Mouse (Mus musculus) forebrain, embryonic 11.5 days (tissue): ENCODE measurements around the gene Tcaf3. TPM values are rescaled to one million over a fixed set of nuclear protein-coding genes. Genes with fewer than 3 reads are reported as not detected.

ENCODE experiments used
- ATAC-seq: fragments of 200-750 bp; cut with Nextera tagmentation; replicated peaks from 2 replicates; pipeline ENCODE4 v1.8.0; 2017; ENCODE audit warnings: moderate TSS enrichment; ENCODE audit not compliant: low FRiP score
- DNase-seq: peaks from one replicate; pipeline ENCODE4 v3.0.0-alpha.2; 2017; ENCODE audit warnings: low spot score
- H3K27ac ChIP-seq: fragments of 300-500 bp; sonication (generic); 2 replicates; pipeline ENCODE4 v1.5.1; 2014; ENCODE audit warnings: low read depth, low read length
- H3K27me3 ChIP-seq: fragments of 300-500 bp; sonication (generic); 2 replicates; pipeline ENCODE4 v1.6.1; 2014; ENCODE audit warnings: mild to moderate bottlenecking, low read length, mixed read lengths; ENCODE audit not compliant: control insufficient read depth, insufficient read depth
- H3K36me3 ChIP-seq: fragments of 300-500 bp; sonication (generic); 2 replicates; pipeline ENCODE4 v1.6.1; 2014; ENCODE audit warnings: mild to moderate bottlenecking, low read length, moderate library complexity, mixed read lengths; ENCODE audit not compliant: control insufficient read depth, insufficient read depth
- H3K4me1 ChIP-seq: fragments of 300-500 bp; sonication (generic); replicated peaks from 2 replicates; pipeline ENCODE4 v1.6.1; 2014; ENCODE audit warnings: low read length, mixed read lengths; ENCODE audit not compliant: control insufficient read depth, insufficient read depth
- H3K4me2 ChIP-seq: fragments of 300-500 bp; sonication (generic); 2 replicates; pipeline ENCODE4 v1.6.1; 2014; ENCODE audit warnings: low read depth, mild to moderate bottlenecking, low read length, moderate library complexity, mixed read lengths; ENCODE audit not compliant: severe bottlenecking
- H3K4me3 ChIP-seq: fragments of 300-500 bp; sonication (generic); 2 replicates; pipeline ENCODE4 v1.5.1; 2014; ENCODE audit warnings: low read depth, low read length
- H3K9ac ChIP-seq: fragments of 300-500 bp; sonication (generic); 2 replicates; pipeline ENCODE4 v1.6.1; 2014; ENCODE audit warnings: low read length
- H3K9me3 ChIP-seq: fragments of 300-500 bp; sonication (generic); 2 replicates; pipeline ENCODE4 v1.6.1; 2016; ENCODE audit warnings: low read length, mixed read lengths; ENCODE audit not compliant: control insufficient read depth
- WGBS: fragments of 180-500 bp; shearing (Covaris S2); extraction: QIAGEN DNeasy Blood & Tissue Kit; methylation state at CpG from one replicate; pipeline ENCODE4 v1.1.7; 2014; 5-methylcytosine and 5-hydroxymethylcytosine counted together
- polyA plus RNA-seq: library from polyadenylated mRNA; unstranded; fragments of >200 nt; fragmentation: Nextera tagmentation; extraction: Ambion mirVana; gene quantifications from 2 replicates; pipeline ENCODE4 v1.2.1, GENCODE M21; 2014

The Tcaf3 gene
- polyA plus RNA-seq, 1 experiment from 2014 or later, result not detected

DNA sequence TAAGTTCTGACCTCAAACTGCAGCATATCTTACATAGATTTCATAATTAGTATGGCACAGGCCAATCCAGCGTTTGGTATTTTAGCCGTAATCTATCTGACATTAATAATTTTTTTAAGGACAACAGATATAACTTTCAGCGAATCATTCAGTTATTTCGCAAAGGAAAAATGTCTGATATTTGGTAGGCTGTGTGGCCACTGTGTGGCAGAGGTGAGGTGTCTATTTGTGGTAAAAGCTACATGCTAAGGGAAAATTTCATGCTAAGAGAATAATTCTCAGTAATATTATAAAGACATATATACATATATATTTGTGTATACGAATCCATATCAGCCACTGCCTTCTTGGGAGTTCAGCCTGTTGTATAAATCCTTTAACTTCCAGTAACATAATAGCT is 10.9 kb downstream of the Tcaf3 start:
- H3K27ac ChIP-seq, result no peak overlapping the region
- no peak overlapping the region for H3K9ac ChIP-seq
- 84% methylated on average over 5 of the region's 5 CpGs for WGBS
- no peaks in the 10 kb centered on the region for H3K9me3 ChIP-seq
- H3K4me2 ChIP-seq, result no peak overlapping the region
- H3K36me3 ChIP-seq, result no peaks in the 10 kb centered on the region
- DNase-seq, result no peak
- H3K4me3 ChIP-seq, result no peak overlapping the region
- no peak for ATAC-seq
- no peaks in the 10 kb centered on the region for H3K27me3 ChIP-seq
- H3K4me1 ChIP-seq, result no peaks in the 10 kb centered on the region

- DNase-seq (peak; percentile 76), ATAC-seq (peak; percentile 44; the same call in 1 of the 2 replicates)
- Histone ChIP-seq H3K4me1 (no peaks in the 10 kb centered on the region), H3K9ac (no peak overlapping the region), H3K27me3 (no peaks in the 10 kb centered on the region), H3K36me3 (no peaks in the 10 kb centered on the region), H3K27ac (no peak overlapping the region), H3K9me3 (no peaks in the 10 kb centered on the region), H3K4me2 (no peak overlapping the region), H3K4me3 (no peak overlapping the region)
- WGBS, result 0% methylated on average over 7 of the region's 7 CpGs
These were observed 14.0 kb downstream of the Tcaf3 start for GRCm38 (mm10) chr6:42583488-42583872.

- ATAC-seq (no peak), DNase-seq (no peak)
- 66% methylated on average over 9 of the region's 9 CpGs for whole genome bisulfite sequencing
These were observed 14.6 kb downstream of the Tcaf3 start for GRCm38 (mm10) chr6:42582741-42583487.

DNA sequence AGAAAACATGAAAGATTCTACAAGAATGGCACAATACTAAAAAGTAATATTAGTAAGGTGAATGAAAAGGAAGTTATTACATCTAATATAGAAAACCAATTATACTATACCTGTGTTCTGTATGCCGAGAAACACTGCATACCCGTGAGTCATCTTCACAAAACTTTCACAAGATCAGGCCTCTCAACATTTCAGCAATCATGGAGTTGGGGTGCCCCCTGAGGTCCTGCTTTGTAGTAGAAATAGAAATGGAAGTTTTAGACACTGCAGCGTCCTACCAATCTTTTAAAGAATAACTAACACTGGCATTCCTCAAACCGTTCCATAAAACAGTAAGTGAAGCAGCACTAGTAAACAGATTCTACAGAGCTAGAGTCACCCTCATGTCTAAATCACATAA is 18.8 kb downstream of the Tcaf3 start:
- ATAC-seq, result no peak
- WGBS, result 89% methylated on average over 4 of the region's 4 CpGs
- no peak overlapping the region for H3K27ac ChIP-seq
- no peaks in the 10 kb centered on the region for H3K9me3 ChIP-seq
- no peak for DNase-seq
- no peak overlapping the region for H3K4me3 ChIP-seq
- no peak overlapping the region for H3K4me2 ChIP-seq
- no peaks in the 10 kb centered on the region for H3K4me1 ChIP-seq
- H3K27me3 ChIP-seq, result no peaks in the 10 kb centered on the region
- no peak overlapping the region for H3K9ac ChIP-seq
- H3K36me3 ChIP-seq, result no peaks in the 10 kb centered on the region

More at GRCm38 (mm10) chr6:42582741-42583487, 14.6 kb downstream of the Tcaf3 start:
- Histone ChIP-seq H3K36me3 (no peaks in the 10 kb centered on the region), H3K27ac (no peak overlapping the region), H3K9ac (no peak overlapping the region), H3K9me3 (no peaks in the 10 kb centered on the region), H3K4me2 (no peak overlapping the region), H3K4me3 (no peak overlapping the region), H3K27me3 (no peaks in the 10 kb centered on the region), H3K4me1 (no peaks in the 10 kb centered on the region)

DNA sequence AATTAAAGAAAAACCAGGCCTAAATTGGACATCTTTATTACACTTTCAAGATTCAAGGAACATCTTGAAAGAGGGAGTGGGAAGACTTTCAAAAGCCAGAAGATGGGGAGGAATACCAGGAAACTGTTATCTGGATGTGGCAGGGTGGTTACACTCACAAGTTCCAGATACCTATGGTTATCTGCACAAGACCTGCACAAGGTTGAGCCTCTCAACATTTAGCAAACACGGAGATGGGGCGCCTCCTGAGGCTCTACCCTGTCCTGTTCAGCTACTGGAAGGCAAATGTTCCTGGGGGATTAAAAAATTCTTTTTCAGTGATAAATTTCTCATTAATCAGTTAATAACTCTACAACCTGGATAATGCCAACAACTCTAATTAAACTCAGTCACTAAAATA is 20.1 kb downstream of the Tcaf3 start:
- no peak overlapping the region for H3K9ac ChIP-seq
- DNase-seq, result no peak
- H3K4me3 ChIP-seq, result no peak overlapping the region
- 97% methylated on average over 2 of the region's 2 CpGs for WGBS
- no peaks in the 10 kb centered on the region for H3K4me1 ChIP-seq
- no peak overlapping the region for H3K4me2 ChIP-seq
- no peak overlapping the region for H3K27ac ChIP-seq
- no peaks in the 10 kb centered on the region for H3K27me3 ChIP-seq
- H3K9me3 ChIP-seq, result no peaks in the 10 kb centered on the region
- ATAC-seq, result no peak
- H3K36me3 ChIP-seq, result no peaks in the 10 kb centered on the region

DNA sequence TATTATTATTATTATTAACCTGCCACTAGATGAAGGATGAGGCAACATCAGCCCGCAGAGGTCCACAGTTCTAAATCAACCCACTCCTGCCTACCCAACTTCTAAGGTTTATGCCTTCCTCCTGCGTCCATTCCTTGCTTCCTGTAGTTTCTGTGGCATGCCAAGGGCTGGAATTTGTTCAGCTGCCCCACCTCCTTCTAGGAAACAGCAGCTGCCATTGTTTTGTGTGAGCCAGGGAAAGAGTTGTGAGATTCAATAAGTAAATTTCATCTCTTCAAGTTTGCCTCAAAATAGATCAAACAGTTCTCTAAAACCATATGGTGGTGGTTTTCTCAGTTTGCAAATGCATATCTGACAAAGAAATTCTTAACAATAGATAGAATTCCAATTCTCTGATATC is 29.3 kb downstream of the Tcaf3 start:
- DNase-seq, result no peak
- H3K9me3 ChIP-seq, result no peaks in the 10 kb centered on the region
- H3K27ac ChIP-seq, result no peak overlapping the region
- H3K4me3 ChIP-seq, result no peak overlapping the region
- no peaks in the 10 kb centered on the region for H3K27me3 ChIP-seq
- H3K4me1 ChIP-seq, result no peaks in the 10 kb centered on the region
- H3K4me2 ChIP-seq, result no peak overlapping the region
- H3K9ac ChIP-seq, result no peak overlapping the region
- 73% methylated on average over 2 of the region's 2 CpGs for WGBS
- H3K36me3 ChIP-seq, result no peaks in the 10 kb centered on the region
- ATAC-seq, result no peak

- no peak overlapping the region for H3K4me2 ChIP-seq
- 86% methylated on average over 2 of the region's 2 CpGs for WGBS
- DNase-seq (no peak), ATAC-seq (no peak)
- no peak overlapping the region for H3K27ac ChIP-seq
- no peaks in the 10 kb centered on the region for H3K4me1 ChIP-seq
- no peaks in the 10 kb centered on the region for H3K9me3 ChIP-seq
- no peaks in the 10 kb centered on the region for H3K27me3 ChIP-seq
- no peak overlapping the region for H3K4me3 ChIP-seq
- H3K36me3 ChIP-seq, result no peaks in the 10 kb centered on the region
- H3K9ac ChIP-seq, result no peak overlapping the region
These were observed 31.4 kb downstream of the Tcaf3 start for GRCm38 (mm10) chr6:42566076-42566598.

GRCm38 (mm10) chr6:42562280-42562679 is 35.2 kb downstream of the Tcaf3 start:
- no peaks in the 10 kb centered on the region for H3K4me1 ChIP-seq
- no peak overlapping the region for H3K4me2 ChIP-seq
- no peak overlapping the region for H3K9ac ChIP-seq
- 80% methylated on average over 2 of the region's 2 CpGs for WGBS
- DNase-seq (no peak), ATAC-seq (no peak)
- H3K9me3 ChIP-seq, result no peaks in the 10 kb centered on the region
- H3K27me3 ChIP-seq, result no peaks in the 10 kb centered on the region
- H3K36me3 ChIP-seq, result no peaks in the 10 kb centered on the region
- no peak overlapping the region for H3K4me3 ChIP-seq
- no peak overlapping the region for H3K27ac ChIP-seq

- Histone ChIP-seq H3K9ac (no peak overlapping the region), H3K4me2 (no peak overlapping the region), H3K27me3 (no peaks in the 10 kb centered on the region), H3K4me1 (no peaks in the 10 kb centered on the region), H3K27ac (no peak overlapping the region), H3K4me3 (no peak overlapping the region), H3K9me3 (no peaks in the 10 kb centered on the region), H3K36me3 (no peaks in the 10 kb centered on the region)
- ATAC-seq, result no peak
- 87% methylated on average over 5 of the region's 5 CpGs for WGBS
- no peak for DNase-seq
These were observed 36.6 kb downstream of the Tcaf3 start for GRCm38 (mm10) chr6:42560885-42561284.
